Mouse (Mus musculus) ES-E14 (cell line): Measurements from ENCODE around the gene D10Jhu81e. TPM values are rescaled to one million over a fixed set of nuclear protein-coding genes. Genes with fewer than 3 reads are reported as not detected.
A peak's percentile ranks its signal among the peaks of the same experiment; 100 is the strongest.

ENCODE experiments used
- DNase-seq: peaks from one replicate; pipeline ENCODE4 v3.0.0-alpha.2; 2013; ENCODE audit warnings: low read depth, low spot score
- H3K27ac ChIP-seq: 2 replicates; pipeline ENCODE4 v1.5.1; 2012; ENCODE audit warnings: low read depth, mild to moderate bottlenecking, low read length, moderate library complexity, mixed read lengths; ENCODE audit not compliant: poor library complexity, insufficient read depth, severe bottlenecking
- H3K36me3 ChIP-seq: 2 replicates; pipeline ENCODE4 v1.6.1; 2012; ENCODE audit warnings: mild to moderate bottlenecking, low read length, moderate library complexity, mixed read lengths; ENCODE audit not compliant: control insufficient read depth, poor library complexity, insufficient read depth, severe bottlenecking
- H3K4me1 ChIP-seq, 2 experiments: fragments of 150-350 bp in 1 of 2; sonication (generic) in 1 of 2; 2 replicates each; pipeline ENCODE4 v1.6.1; 2012; ENCODE audit warnings: low read length in 2 of 2, mild to moderate bottlenecking in 1 of 2, mixed read lengths in 1 of 2; ENCODE audit not compliant: control insufficient read depth in 2 of 2, insufficient read depth in 2 of 2, poor library complexity in 1 of 2
- H3K4me3 ChIP-seq, 2 experiments: fragments of 150-350 bp in 1 of 2; sonication (generic) in 1 of 2; 2 replicates each; pipeline ENCODE4 v1.5.1; 2012; ENCODE audit warnings: low read length in 2 of 2, low read depth in 1 of 2, mild to moderate bottlenecking in 1 of 2, mixed read lengths in 1 of 2; ENCODE audit not compliant: insufficient read depth in 1 of 2, poor library complexity in 1 of 2, severe bottlenecking in 1 of 2
- H3K9ac ChIP-seq: 2 replicates; pipeline ENCODE4 v1.6.1; 2012; ENCODE audit warnings: low read depth, mild to moderate bottlenecking, low read length, mixed read lengths; ENCODE audit not compliant: poor library complexity, insufficient read depth, severe bottlenecking
- H3K9me3 ChIP-seq: fragments of 150-350 bp; sonication (generic); 2 replicates; pipeline ENCODE4 v1.6.1; 2012; ENCODE audit warnings: low read depth, mild to moderate bottlenecking, low read length; ENCODE audit not compliant: control insufficient read depth, insufficient read depth
- CHD2 ChIP-seq: IDR thresholded peaks from 2 replicates; pipeline ENCODE4 v1.6.1; 2014; ENCODE audit warnings: mild to moderate bottlenecking, low read depth, low read length, inconsistent platforms
- HCFC1 ChIP-seq: IDR thresholded peaks from 2 replicates; pipeline ENCODE4 v1.6.1; 2012; ENCODE audit warnings: low read length, inconsistent platforms, borderline replicate concordance; ENCODE audit not compliant: insufficient read depth
- MAFK ChIP-seq: IDR thresholded peaks from 2 replicates; pipeline ENCODE4 v1.6.1; 2014; ENCODE audit warnings: mild to moderate bottlenecking, low read depth, low read length, inconsistent platforms; ENCODE audit not compliant: insufficient read depth
- ZC3H11A ChIP-seq: IDR thresholded peaks from 2 replicates; pipeline ENCODE4 v1.6.1; 2012; ENCODE audit warnings: low read depth, mild to moderate bottlenecking, inconsistent platforms, low read length, borderline replicate concordance
- ZNF384 ChIP-seq: IDR thresholded peaks from 2 replicates; pipeline ENCODE4 v1.6.1; 2012; ENCODE audit warnings: low read depth, low read length, inconsistent platforms
- in situ Hi-C, 2 experiments: fragments of 600-800 bp; cut with MboI; formaldehyde crosslinking; loops; one replicate each; pipeline ENCODE4 v1.15.1; 2025; ENCODE audit warnings: low sequenced_read_pairs in 2 of 2, inconsistent platforms in 1 of 2; ENCODE audit not compliant: unreplicated experiment in 2 of 2
- total RNA-seq: library from RNA; depleted of rRNA; stranded (reverse); fragments of 300-350 nt; gene quantifications from 2 replicates; pipeline ENCODE4 v1.2.3, GENCODE M21; 2012

D10Jhu81e gene
- total RNA-seq, 1 experiment = 40.2 TPM

GRCm38 (mm10) chr10:78171581-78171980 is 2.0 kb upstream of the D10Jhu81e start:
- Histone ChIP-seq H3K9me3 (no peaks in the 10 kb centered on the region), H3K36me3 (peaks cover 65% of the 10 kb centered on the region), H3K4me1 (peaks cover 0 to 5% of the 10 kb centered on the region in 2 experiments; a peak in 1 of 4 replicates), H3K27ac (no peak overlapping the region), H3K9ac (no peak overlapping the region), H3K4me3 (no peak overlapping the region)
- in situ Hi-C loops = no loop called here
- TF ChIP-seq CHD2 (no peak), ZC3H11A (no peak), HCFC1 (no peak), MAFK (no peak), ZNF384 (no peak)
- no peak for DNase-seq

- H3K27ac ChIP-seq = no peak overlapping the region
- H3K4me3 ChIP-seq = no peak overlapping the region
- H3K9me3 ChIP-seq = no peaks in the 10 kb centered on the region
- peaks cover 61% of the 10 kb centered on the region for H3K36me3 ChIP-seq
- peaks cover 0 to 5% of the 10 kb centered on the region in 2 experiments; a peak in 1 of 4 replicates for H3K4me1 ChIP-seq
- no peak overlapping the region for H3K9ac ChIP-seq
- TF ChIP-seq HCFC1 = no peak
- no peak for TF ChIP-seq ZC3H11A
- TF ChIP-seq MAFK = no peak
- DNase-seq = no peak
- in situ Hi-C loops = no loop called here
Measured at GRCm38 (mm10) chr10:78171057-78171456, 1.5 kb upstream of the D10Jhu81e start.

GRCm38 (mm10) chr10:78170445-78170844 is 863 bp upstream of the D10Jhu81e start:
- in situ Hi-C loops = no loop called here
- Histone ChIP-seq H3K9ac (peak overlapping the region; percentile 21; the same call in 1 of the 2 replicates), H3K9me3 (no peaks in the 10 kb centered on the region), H3K36me3 (peaks cover 55% of the 10 kb centered on the region), H3K27ac (no peak overlapping the region), H3K4me3 (no peak overlapping the region; a peak in 1 of 4 replicates), H3K4me1 (peaks cover 0 to 5% of the 10 kb centered on the region in 2 experiments; a peak in 1 of 4 replicates)
- no peak for TF ChIP-seq ZC3H11A
- DNase-seq = no peak

- no peak overlapping the region for H3K27ac ChIP-seq
- H3K4me1 ChIP-seq = peaks cover 0 to 5% of the 10 kb centered on the region in 2 experiments; a peak in 1 of 4 replicates
- no peak for DNase-seq
- no peaks in the 10 kb centered on the region for H3K9me3 ChIP-seq
- TF ChIP-seq HCFC1 (no peak), ZC3H11A (no peak), CHD2 (no peak), ZNF384 (no peak), MAFK (no peak)
- H3K36me3 ChIP-seq = peaks cover 42% of the 10 kb centered on the region
- H3K9ac ChIP-seq = peak overlapping the region; percentile 75
- H3K4me3 ChIP-seq = peak overlapping the region; percentile 80 to 86
- in situ Hi-C loops = loop anchor here in 1 of 2 experiments (10.0 kb wide), 1 partner anchor 144 kb away; no protein-coding TSS in a partner anchor
Measured at GRCm38 (mm10) chr10:78168792-78169191, 790 bp downstream of the D10Jhu81e start.

GRCm38 (mm10) chr10:78167775-78168174 is 1.8 kb downstream of the D10Jhu81e start:
- peaks cover 37% of the 10 kb centered on the region for H3K36me3 ChIP-seq
- in situ Hi-C loops = loop anchor here in 1 of 2 experiments (10.0 kb wide), 1 partner anchor 143 kb away; no protein-coding TSS in a partner anchor

More at GRCm38 (mm10) chr10:78167775-78168174, 1.8 kb downstream of the D10Jhu81e start:
- Histone ChIP-seq H3K9ac (no peak overlapping the region), H3K27ac (no peak overlapping the region), H3K9me3 (no peaks in the 10 kb centered on the region), H3K4me3 (no peak overlapping the region), H3K4me1 (peaks cover 0 to 5% of the 10 kb centered on the region in 2 experiments; a peak in 1 of 4 replicates)
- TF ChIP-seq ZC3H11A (no peak), HCFC1 (no peak), CHD2 (no peak), ZNF384 (no peak), MAFK (no peak)
- no peak for DNase-seq
